Mouse (Mus musculus) intestine, postnatal 0 days (tissue): ENCODE measurements around the gene Rasgrp3. TPM values are rescaled to one million over a fixed set of nuclear protein-coding genes. Genes with fewer than 3 reads are reported as not detected.

Source experiments
- ATAC-seq: fragments of 200-750 bp; cut with Nextera tagmentation; 2 replicates; pipeline ENCODE4 v1.8.0; 2017; ENCODE audit warnings: mild to moderate bottlenecking, moderate TSS enrichment, moderate library complexity
- H3K27ac ChIP-seq: fragments of 300-500 bp; sonication (generic); 2 replicates; pipeline ENCODE4 v1.5.1; 2014; ENCODE audit warnings: mild to moderate bottlenecking, low read depth, low read length, moderate library complexity
- H3K27me3 ChIP-seq: fragments of 300-500 bp; sonication (generic); replicated peaks from 2 replicates; pipeline ENCODE4 v1.6.1; 2014; ENCODE audit warnings: low read length, mixed read lengths; ENCODE audit not compliant: control insufficient read depth, insufficient read depth
- H3K36me3 ChIP-seq: fragments of 300-500 bp; sonication (generic); 2 replicates; pipeline ENCODE4 v1.6.1; 2014; ENCODE audit warnings: mild to moderate bottlenecking, moderate library complexity; ENCODE audit not compliant: control insufficient read depth, insufficient read depth
- H3K4me1 ChIP-seq: fragments of 300-500 bp; sonication (generic); replicated peaks from 2 replicates; pipeline ENCODE4 v1.6.1; 2014; ENCODE audit warnings: antibody characterized with exemption, low read length, mixed read lengths; ENCODE audit not compliant: control insufficient read depth, insufficient read depth
- H3K4me2 ChIP-seq: fragments of 300-500 bp; sonication (generic); replicated peaks from 2 replicates; pipeline ENCODE4 v1.6.1; 2014; ENCODE audit warnings: low read depth, mild to moderate bottlenecking, moderate library complexity
- H3K4me3 ChIP-seq: fragments of 300-500 bp; sonication (generic); 2 replicates; pipeline ENCODE4 v1.5.1; 2014; ENCODE audit warnings: low read depth, low read length
- H3K9ac ChIP-seq: fragments of 300-500 bp; sonication (generic); 2 replicates; pipeline ENCODE4 v1.6.1; 2014; ENCODE audit warnings: mild to moderate bottlenecking, low read depth, low read length
- H3K9me3 ChIP-seq: fragments of 300-500 bp; sonication (generic); 2 replicates; pipeline ENCODE4 v1.6.1; 2016; ENCODE audit warnings: mixed run types; ENCODE audit not compliant: control insufficient read depth
- CTCF ChIP-seq: sonication (generic); IDR thresholded peaks from 2 replicates; pipeline ENCODE4 v1.5.1; 2016; ENCODE audit warnings: low read depth, mild to moderate bottlenecking, control low read depth, antibody characterized with exemption, moderate library complexity
- WGBS: fragments of 180-500 bp; shearing (Covaris S2); extraction: QIAGEN DNeasy Blood & Tissue Kit; methylation state at CpG from one replicate; pipeline ENCODE4 v1.1.7; 2014; 5-methylcytosine and 5-hydroxymethylcytosine counted together
- polyA plus RNA-seq: library from polyadenylated mRNA; unstranded; fragments of >200 nt; fragmentation: Nextera tagmentation; extraction: Ambion mirVana; gene quantifications from 2 replicates; pipeline ENCODE4 v1.2.1, GENCODE M21; 2015

Rasgrp3 gene
- polyA plus RNA-seq, 1 experiment from 2014 or later, result 5.1 TPM

DNA sequence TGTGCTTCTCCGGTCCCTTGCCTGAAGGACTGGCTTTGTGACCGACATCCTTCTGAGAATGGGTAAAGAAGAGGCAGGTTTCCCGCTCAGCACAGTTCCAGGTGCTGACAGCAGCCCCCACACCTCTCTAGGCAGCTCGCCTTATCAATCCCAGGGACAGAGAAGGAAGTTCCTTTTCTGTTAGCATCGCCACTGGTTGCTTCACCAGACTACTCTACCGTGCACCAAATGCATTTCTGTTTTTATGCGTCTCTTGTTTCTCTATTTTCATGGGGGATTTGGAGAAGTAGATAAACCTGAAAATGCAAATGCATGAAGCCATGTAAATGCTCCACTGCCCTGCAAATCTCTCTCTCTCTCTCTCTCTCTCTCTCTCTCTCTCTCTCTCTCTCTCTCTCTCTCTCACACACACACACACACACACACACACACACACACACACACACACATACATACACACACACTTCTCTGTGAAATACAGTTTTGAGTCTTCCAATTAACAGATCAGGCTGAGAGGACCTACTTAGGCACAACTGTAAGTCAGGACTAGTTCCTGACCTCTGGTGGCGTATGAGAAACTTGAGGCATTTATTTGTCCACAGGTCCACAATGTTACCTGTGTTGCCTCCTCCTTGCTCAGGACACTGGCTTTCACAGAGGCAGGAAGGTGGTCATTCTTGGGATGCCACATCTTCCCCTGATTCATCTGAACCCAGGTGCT lies 82.6 kb downstream of the Rasgrp3 start:
- H3K4me1 ChIP-seq, result no peaks in the 10 kb centered on the region
- H3K27me3 ChIP-seq, result no peaks in the 10 kb centered on the region
- no peak for ATAC-seq
- H3K4me2 ChIP-seq, result no peak overlapping the region
- no peak for TF ChIP-seq CTCF
- no peak overlapping the region for H3K27ac ChIP-seq
- WGBS, result 60% methylated on average over 8 of the region's 8 CpGs
- H3K9ac ChIP-seq, result no peak overlapping the region
- no peak overlapping the region for H3K4me3 ChIP-seq
- no peaks in the 10 kb centered on the region for H3K9me3 ChIP-seq
- H3K36me3 ChIP-seq, result no peaks in the 10 kb centered on the region

DNA sequence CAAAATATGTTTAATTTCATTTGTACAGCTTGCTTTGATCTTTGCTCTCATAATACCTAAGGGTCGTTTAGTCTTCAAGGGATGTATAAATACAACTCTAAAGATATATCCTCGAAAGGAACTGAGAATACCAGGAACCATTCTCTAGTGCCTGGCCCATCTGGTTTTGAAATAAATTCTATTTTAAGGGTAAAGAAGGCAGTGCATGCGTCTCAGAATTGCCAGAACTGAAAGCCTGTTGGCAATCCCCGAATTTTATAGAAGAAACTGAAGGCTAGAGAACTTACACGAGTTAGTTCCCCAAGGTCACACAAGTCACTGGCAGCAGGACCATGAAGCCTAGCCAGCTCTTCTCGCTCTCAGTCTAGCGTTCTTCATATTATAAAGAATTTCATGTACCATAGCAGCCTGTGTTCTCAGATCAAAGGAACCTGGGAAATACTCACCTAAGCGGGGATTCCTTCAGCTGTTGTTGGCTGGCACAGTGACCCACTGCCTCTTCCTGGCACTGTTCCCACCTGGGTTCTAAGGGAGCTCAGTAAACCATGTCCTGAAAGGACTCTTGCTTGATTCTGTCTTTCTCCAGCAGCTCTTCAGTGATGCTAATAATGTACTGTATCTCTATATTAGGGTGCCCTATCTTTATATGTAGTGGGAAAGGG lies 83.7 kb downstream of the Rasgrp3 start:
- 69% methylated on average over 8 of the region's 8 CpGs for WGBS
- no peak for TF ChIP-seq CTCF
- no peaks in the 10 kb centered on the region for H3K27me3 ChIP-seq
- no peaks in the 10 kb centered on the region for H3K4me1 ChIP-seq
- H3K9me3 ChIP-seq, result no peaks in the 10 kb centered on the region
- ATAC-seq, result no peak
- H3K4me2 ChIP-seq, result no peak overlapping the region
- no peak overlapping the region for H3K9ac ChIP-seq
- H3K4me3 ChIP-seq, result no peak overlapping the region
- H3K36me3 ChIP-seq, result no peaks in the 10 kb centered on the region
- H3K27ac ChIP-seq, result no peak overlapping the region

DNA sequence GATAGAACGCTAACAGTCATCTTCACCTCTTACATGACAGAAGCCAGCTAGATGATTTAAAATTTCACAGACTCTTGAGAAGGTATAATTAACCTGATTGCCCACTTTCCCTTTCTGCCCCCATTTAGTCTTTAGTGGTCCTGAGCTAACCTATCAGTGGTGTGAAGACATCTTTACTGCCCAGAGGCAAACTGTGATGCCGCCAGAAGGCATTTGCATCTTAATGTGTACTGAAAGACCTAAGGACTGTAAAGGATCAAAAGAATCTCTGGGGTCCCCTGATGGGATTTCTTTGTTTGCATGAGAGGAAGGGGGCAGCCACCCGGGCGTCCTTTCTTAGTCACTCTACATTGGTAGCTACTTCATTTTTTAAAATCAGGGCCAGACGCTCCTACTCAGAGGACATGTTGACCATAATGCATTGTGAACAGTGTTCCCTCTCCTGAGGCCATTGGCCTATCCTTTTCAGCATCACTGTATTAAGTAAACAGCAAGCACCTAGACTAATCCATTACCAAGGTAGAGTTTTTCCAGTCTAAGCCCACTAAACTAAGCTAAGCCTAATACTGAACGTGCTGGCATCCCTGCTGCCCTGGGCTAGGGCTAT lies 85.6 kb downstream of the Rasgrp3 start:
- Histone ChIP-seq H3K4me2 (no peak overlapping the region), H3K4me1 (no peaks in the 10 kb centered on the region), H3K27me3 (no peaks in the 10 kb centered on the region), H3K9ac (no peak overlapping the region), H3K4me3 (no peak overlapping the region), H3K36me3 (no peaks in the 10 kb centered on the region), H3K27ac (no peak overlapping the region), H3K9me3 (no peaks in the 10 kb centered on the region)
- no peak for ATAC-seq
- WGBS, result 55% methylated on average over 6 of the region's 6 CpGs
- TF ChIP-seq CTCF, result no peak

DNA sequence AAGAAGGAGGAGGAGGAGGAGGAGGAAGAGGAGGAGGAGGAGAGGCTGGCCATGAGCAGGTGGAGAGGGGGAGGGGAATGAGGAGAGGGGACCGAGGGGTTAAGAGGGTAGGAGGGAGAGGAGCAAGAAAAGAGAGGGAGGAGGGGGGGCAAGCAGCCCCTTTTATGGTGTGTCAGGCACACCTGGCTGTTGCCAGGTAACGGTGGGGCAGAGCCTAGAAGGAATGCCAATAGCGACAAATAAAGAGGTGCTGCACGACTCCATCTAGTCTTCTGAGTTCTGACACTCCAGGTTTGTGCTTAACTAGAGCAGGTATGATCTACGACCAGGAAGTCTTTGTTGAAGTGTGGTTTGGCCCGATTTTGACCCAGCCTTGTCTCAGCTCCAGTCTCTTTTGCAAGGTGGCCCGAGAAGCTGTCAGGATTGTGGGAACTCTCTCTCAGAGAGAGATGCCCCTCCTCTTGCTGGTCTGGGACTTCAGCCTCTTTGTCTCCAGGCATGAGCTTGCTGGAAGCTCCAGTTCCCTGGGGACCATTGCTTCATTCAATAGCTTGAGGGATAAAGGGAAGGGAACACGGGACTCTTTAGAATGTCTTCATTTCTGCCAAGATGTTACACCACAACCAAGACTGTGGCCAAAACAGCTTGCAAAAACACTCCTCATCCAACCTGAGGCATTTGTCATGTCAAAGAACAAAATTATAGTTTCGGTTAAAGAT lies 86.8 kb downstream of the Rasgrp3 start:
- Histone ChIP-seq H3K9ac (no peak overlapping the region), H3K4me2 (no peak overlapping the region), H3K27me3 (no peaks in the 10 kb centered on the region), H3K9me3 (no peaks in the 10 kb centered on the region), H3K36me3 (no peaks in the 10 kb centered on the region), H3K27ac (no peak overlapping the region), H3K4me3 (no peak overlapping the region), H3K4me1 (no peaks in the 10 kb centered on the region)
- TF ChIP-seq CTCF, result no peak
- WGBS, result 17% methylated on average over 9 of the region's 9 CpGs
- no peak for ATAC-seq

DNA sequence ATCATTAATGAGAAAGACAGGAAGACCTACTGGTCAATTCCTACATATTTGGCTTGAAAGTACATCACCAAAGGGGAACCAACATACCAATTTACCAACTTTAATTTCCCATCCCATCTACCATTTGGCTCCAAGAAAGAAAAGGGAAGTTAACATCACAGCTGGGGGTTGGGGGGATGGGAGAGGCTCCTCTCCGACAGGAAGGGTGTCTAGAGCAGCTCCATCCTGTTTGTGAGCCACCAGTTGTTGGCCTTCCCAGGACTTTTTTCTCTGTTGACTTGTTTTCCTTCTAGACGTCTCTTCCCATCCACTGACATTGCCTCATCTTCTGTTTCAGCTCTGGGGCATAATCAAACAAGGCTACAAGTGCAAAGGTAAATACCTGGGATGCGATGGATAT lies 88.1 kb downstream of the Rasgrp3 start:
- Histone ChIP-seq H3K4me2 (no peak overlapping the region), H3K36me3 (no peaks in the 10 kb centered on the region), H3K27ac (no peak overlapping the region), H3K4me1 (no peaks in the 10 kb centered on the region), H3K27me3 (no peaks in the 10 kb centered on the region), H3K4me3 (no peak overlapping the region), H3K9me3 (no peaks in the 10 kb centered on the region), H3K9ac (no peak overlapping the region)
- 61% methylated on average over 3 of the region's 3 CpGs for WGBS
- no peak for TF ChIP-seq CTCF
- ATAC-seq, result no peak

DNA sequence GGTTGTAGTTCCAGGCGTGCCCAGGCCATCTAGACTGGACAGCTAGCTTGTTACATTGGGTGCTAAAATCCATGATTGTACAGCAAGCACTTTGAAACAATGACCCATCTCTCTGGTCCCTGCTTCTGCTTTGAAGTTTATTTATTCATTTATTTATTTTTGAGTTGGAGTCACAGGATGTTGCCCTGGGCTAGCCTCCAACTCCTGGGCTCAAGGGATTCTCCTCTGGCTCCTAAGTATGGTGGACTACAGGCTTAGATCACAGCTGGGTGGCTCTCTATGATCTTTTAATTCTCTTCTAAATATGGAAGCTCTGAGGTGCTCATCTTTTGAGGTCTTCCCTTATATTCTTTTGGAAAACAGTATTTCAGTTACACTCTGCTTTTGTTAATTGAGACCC lies 90.7 kb downstream of the Rasgrp3 start:
- Histone ChIP-seq H3K27me3 (no peaks in the 10 kb centered on the region), H3K27ac (no peak overlapping the region), H3K4me3 (no peak overlapping the region), H3K36me3 (no peaks in the 10 kb centered on the region), H3K9me3 (no peaks in the 10 kb centered on the region), H3K9ac (no peak overlapping the region), H3K4me1 (no peaks in the 10 kb centered on the region), H3K4me2 (no peak overlapping the region)
- ATAC-seq, result no peak
- WGBS, result 88% methylated on average over 1 of the region's 1 CpGs
- TF ChIP-seq CTCF, result no peak
